Mouse (Mus musculus) urinary bladder, postnatal 14 days (tissue): ENCODE data around the gene Msx2.
A peak's percentile ranks its signal among the peaks of the same experiment; 100 is the strongest.

ENCODE experiments used
- DNase-seq: peaks from one replicate; pipeline ENCODE4 v3.0.0; 2021; ENCODE audit warnings: low spot score

The Msx2 gene

DNA sequence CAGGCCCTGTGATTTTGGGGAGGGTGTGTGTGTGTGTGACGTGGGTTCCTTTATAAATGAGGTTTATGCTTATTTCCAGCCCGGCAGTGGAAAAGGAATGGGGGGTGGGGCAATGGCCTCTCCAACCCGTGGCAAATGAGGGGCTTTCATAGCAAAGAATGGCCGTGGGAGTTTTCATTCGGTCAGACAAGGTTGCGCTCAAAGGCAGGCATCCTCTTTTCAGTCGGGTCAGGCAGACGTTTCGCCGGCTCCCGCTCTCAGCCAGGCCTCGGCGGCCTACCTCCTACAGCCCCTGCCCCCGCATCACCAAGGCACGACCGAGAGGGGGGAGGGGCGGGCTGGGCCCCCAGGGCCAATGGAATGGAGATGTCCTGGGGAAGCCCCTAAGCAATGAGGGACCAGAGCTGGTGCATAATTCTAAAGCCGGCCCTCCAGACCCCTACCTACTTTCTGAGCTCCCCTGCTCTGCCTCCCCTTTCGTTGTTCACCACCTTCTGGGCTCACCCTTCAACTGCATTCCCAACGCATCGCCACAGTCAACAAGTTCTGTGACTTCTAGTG, 8.4 kb downstream of the Msx2 start:
- no peak for DNase-seq

DNA sequence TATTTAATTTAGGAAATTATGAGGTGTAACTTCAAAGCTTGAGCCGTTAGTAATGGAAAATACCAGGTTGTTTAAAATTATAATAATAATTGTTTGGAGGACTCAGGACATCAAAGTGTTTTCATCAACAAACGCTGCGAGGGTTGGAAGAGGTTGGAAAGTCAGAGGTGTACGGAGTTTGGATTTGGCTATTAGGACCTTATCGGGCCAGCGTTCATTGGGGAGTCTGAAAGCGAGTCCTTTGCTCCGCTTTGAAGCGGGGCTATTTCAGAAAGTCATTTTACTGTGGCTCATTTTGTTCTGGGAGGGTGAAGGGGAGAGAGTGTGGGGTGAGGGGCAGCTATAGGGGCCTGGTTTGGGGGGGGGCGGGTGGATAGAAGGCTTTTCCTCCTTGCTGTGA, 8.9 kb downstream of the Msx2 start:
- no peak for DNase-seq

- peak; percentile 34 for DNase-seq
Observed at GRCm38 (mm10) chr13:53463037-53463436, 9.8 kb downstream of the Msx2 start.

DNA sequence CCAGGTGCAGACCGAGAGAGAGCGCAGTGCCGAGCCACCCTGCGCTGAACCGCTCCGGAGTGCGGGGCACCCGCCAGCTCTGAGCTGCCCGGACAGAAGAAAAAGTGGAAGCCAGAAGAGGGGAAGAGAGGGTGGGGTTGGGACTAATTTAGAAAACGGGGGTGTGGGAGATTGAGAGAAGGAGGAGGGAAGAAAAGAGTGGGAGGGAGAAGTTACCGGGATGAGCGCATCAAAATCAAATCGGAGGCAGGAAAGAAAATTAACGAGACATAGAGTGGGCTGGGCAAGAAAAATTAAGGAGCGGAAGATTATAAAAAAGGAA, 10.3 kb downstream of the Msx2 start:
- no peak for DNase-seq

DNA sequence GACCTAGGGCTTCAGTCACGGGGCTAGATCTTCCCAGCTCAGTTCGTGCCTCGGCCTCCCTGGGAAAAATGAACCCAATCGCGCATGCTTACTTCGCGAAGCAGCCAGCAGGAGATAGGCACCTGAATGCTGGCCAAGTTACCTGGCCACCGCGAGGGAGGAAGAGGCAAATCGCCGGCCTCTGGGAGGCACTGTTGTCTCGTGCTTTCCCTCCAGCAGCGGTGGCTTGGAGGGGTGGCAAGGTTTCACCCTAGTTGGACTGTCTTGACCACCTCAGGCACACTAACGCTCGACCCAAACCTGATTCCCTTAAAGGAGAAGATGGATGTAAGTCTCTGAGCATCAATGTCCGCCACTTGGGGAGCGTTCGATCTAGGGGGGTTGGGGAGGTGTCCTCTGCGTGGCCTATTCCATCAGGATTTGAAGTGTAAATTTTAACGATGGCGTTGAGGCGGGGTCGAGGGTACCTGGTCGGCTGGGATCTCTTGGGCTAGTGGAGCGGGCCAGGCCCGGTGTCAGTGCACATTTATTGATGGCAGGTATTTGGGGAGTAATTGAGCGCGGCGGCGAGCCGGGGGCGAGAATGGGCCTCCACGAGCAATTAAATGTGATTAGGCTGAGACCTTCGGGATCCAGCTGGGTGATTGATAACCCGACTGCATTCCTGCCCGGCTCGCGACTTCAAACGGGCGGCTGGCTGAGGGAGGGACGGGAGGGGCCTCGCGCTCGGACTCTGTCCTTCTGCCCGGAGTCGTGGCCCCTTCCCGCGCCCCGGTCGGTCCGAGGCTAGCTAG, 10.8 kb downstream of the Msx2 start:
- DNase-seq = peak; percentile 83

- no peak for DNase-seq
Observed at GRCm38 (mm10) chr13:53461346-53461745, 11.5 kb downstream of the Msx2 start.

DNA sequence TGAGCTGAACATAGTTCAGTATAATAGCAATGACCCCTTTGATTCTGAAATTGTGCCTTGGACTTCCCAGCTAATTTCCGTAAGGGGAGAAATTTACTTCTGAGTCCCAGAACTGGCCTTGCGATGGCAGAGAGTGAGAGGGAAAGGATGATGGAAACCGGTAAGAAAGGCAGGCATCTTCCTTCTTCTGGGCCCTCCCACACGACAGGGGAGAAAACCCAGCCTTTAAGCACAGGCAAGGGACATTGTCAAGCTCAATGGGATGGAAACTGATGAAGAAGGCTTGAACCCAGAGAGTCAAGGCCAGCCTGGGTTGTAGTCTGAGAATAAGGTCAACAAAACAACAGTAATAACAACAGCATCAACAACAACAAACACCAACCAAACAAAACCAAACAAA, 14.1 kb downstream of the Msx2 start:
- no peak for DNase-seq

DNA sequence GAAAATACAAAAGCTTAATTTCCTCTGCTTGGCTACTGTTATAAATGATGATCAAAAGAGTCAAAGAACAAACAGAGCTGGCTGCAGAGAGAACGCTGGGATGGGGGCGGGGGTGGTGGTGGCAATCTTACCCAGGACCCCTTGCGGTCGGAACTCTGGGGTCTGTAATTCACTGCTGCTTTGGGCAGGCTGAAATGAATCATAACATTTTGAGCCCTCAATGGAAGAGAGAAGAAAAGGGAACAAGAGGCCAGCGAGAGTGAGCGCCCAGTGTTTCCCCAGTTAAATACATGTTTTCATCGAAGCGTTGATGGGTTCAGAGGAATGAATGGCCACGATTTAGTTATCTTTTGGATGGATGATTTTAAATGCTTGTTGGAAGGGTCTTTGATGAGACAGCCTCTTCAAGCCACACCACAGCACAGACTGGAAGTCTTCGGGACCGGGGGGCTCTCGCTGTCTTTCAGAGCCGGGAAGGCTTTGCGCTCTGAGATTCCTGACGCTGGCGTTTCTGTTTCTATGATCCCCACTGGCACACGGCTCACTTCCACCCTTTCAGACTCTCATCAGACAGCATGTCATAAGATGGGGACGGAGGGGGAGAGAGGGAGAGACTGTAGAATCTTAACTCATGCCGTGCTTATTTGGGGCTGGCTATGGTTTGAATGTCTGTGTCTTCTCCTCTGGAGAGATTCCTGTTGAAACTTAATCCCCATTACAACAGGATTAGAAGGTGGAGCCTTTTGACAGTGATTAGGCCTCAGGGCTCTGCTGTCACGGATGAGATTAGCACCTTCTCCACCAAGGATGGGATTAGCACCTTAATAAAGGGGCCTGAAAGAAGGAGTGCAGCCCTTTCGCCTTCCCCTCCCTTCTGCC, 17.8 kb downstream of the Msx2 start:
- no peak for DNase-seq

- DNase-seq = no peak
Observed at GRCm38 (mm10) chr13:53453927-53454326, 18.9 kb downstream of the Msx2 start.

DNA sequence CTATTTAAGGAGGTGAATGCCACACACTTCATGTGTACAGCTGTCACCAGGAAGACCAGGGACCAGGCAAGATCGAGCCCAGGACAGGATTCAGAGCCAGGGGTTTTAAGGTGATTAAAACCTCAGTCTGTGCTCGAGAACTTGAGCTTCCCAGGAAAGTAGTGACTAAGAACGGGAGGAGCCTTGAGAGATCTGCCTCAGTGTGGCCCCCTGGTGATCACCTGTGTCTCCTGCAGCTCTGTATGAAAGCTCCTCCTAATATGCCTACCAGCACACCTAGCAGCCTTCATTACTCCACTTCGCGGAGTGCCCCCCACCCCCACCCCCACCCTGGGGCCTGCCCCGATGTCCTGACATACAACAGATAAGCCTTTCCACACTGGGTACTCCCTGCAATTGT, 25.3 kb downstream of the Msx2 start:
- peak; percentile 64 for DNase-seq

- DNase-seq = peak; percentile 79
Observed at GRCm38 (mm10) chr13:53443602-53444001, 29.3 kb downstream of the Msx2 start.

- DNase-seq = peak; percentile 51
Observed at GRCm38 (mm10) chr13:53442168-53442980, 30.5 kb downstream of the Msx2 start.

DNA sequence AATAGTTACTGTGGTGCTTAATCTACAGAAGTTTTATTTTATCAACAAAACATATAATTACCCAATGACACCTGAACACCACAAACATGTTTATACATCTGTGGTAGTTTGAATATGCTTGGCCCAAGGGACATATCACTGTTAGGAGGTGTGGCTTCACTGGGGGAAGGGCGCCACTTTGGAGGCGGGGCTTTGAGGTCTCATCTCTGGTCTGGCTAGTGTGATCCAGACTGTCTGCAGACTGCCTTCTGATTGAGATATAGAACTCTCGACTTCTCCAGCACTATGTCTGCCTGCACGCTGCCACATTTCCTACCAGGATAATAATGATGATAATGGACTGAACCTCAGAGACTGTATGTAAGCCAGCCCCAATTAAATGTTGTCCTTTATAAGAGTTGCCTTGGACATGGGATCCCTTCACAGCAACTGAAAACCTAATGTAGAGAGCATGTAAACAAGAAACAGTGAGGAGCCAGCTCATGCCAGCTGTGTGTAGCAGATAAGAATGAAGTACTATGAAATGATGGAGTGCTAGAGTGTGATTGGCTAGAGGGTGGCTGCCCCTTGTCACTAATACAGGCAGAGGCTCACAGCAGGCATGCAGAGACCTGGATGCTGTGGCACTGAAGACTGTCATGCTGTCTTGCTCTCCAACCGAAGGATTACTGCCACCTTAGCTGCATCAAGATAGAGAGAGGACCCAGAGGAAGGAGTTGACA, 31.4 kb downstream of the Msx2 start:
- no peak for DNase-seq

- DNase-seq = no peak
Observed at GRCm38 (mm10) chr13:53439957-53440356, 32.9 kb downstream of the Msx2 start.

DNA sequence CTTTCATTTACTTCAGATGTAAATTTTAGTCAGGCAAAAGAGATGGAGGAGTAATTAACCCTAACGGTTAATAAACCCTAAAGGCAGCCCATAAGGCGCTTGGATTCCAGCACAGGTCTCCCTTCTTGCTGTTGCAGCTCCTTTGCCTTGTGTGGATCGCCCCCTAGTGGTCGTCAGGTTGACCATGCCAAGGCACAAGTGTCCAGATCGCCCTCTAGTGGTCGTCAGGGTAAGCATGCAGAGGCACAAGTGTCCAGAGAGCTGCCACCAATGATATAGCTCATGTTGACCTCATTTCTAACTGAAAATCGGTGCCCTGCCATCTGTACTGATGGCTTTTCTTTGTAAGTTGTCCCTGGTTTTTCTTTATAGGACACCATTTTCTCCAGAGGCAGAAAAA, 46.4 kb downstream of the Msx2 start:
- DNase-seq = peak; percentile 88

DNA sequence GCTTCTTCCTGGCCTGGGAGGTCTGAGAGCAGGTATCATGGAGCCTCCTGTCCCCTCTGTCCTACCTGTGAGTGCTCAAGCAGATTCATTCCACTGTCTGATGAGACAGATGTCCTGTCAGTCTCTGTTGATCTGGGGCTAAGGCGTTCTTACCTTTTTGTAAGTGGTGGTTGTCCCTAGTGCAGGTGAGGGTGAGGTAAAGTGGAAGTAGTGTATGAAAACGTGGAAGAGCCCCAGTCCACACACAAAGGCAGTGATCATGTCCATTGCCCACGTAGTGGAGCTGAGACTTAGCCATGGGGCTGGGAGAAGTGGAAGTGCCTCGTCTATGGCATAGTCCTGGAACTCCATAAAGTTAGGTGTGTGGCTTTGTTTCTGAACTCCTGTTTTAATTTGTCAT, 51.7 kb downstream of the Msx2 start:
- DNase-seq = no peak

- DNase-seq = no peak
Observed at GRCm38 (mm10) chr13:53420741-53421140, 52.1 kb downstream of the Msx2 start.

DNA sequence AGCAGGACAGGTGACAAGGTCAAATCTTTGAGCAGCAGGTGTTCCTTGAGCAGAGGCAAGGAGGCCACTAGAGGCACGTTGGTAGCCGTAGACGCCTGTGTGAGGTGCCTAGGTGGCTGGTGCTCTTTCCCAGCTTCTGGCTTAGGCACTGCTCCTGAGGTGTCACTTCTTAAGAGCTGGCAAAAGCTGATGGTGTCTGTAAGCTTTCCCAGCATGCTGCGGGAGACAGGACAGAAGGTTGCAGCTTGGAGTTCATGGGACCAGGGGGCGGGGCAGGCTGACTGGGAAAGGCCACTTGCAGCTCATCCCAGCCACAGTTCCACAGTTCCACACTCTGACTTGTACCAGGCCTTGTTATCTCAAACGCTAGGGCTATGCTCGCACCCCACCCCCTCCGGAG, 53.2 kb downstream of the Msx2 start:
- DNase-seq = no peak

- DNase-seq = no peak
Observed at GRCm38 (mm10) chr13:53417701-53418100, 55.2 kb downstream of the Msx2 start.
